ENCODE assay signal across 24 mouse cellular contexts in genomic region chr2:58435507-58435906, GRCm38 (mm10). TPM values are rescaled to one million over a fixed set of nuclear protein-coding genes. Genes with fewer than 3 reads are reported as not detected.
DNase-seq lines count a peak whose midpoint lies in the region; ATAC-seq and TF ChIP-seq lines count a peak whose summit lies in the region.
"Had no signal": no experiment of that assay in that cellular context is flagged by ENCODE, and none has a peak within 500 bp of the region (broad histone marks: within the 10 kb centered on the region; RNA-seq: fewer than 3 reads in every experiment).

No protein-coding gene starts in this region.

- no peaks in the 10 kb centered on the region for H3K9me3 ChIP-seq in heart, embryonic 15.5 days (replicated peaks)
- H3K9me3 ChIP-seq in intestine, embryonic 14.5 days (ENCODE audit: control insufficient read depth, low read length), result no peaks in the 10 kb centered on the region
- H3K9me3 ChIP-seq in intestine, postnatal 0 days (ENCODE audit: control insufficient read depth), result no peaks in the 10 kb centered on the region
- H3K9me3 ChIP-seq in neural tube, embryonic 14.5 days (ENCODE audit: control insufficient read depth, low read length), result no peaks in the 10 kb centered on the region
- H3K9me3 ChIP-seq in kidney, embryonic 14.5 days (ENCODE audit: control insufficient read depth, low read length), result no peaks in the 10 kb centered on the region
- H3K9me3 ChIP-seq: embryonic facial prominence, embryonic 10.5 days; forebrain, embryonic 13.5 days; heart, embryonic 10.5 days; hindbrain, embryonic 10.5 days had no signal

- ATAC-seq in heart, embryonic 15.5 days (replicated peaks; ENCODE audit: insufficient number of reproducible peaks, insufficient read depth, low FRiP score, low read depth), result no peak
- peak; percentile 32; the same call in 1 of the 2 replicates for ATAC-seq in intestine, embryonic 14.5 days (replicated peaks; ENCODE audit: low FRiP score, low TSS enrichment, low read depth)
- peak; percentile 69; the same call in 1 of the 2 replicates for ATAC-seq in intestine, postnatal 0 days
- peak; percentile 57 for ATAC-seq in neural tube, embryonic 14.5 days (ENCODE audit: low read depth)
- ATAC-seq in kidney, embryonic 14.5 days (ENCODE audit: low FRiP score, low TSS enrichment), result no peak
- ATAC-seq: forebrain, embryonic 13.5 days; forebrain, postnatal 0 days had no signal

- no peak overlapping the region for H3K4me3 ChIP-seq in heart, embryonic 15.5 days
- H3K4me3 ChIP-seq in intestine, embryonic 14.5 days (ENCODE audit: low read depth, low read length), result no peak overlapping the region
- no peak overlapping the region for H3K4me3 ChIP-seq in intestine, postnatal 0 days (ENCODE audit: low read depth, low read length)
- no peak overlapping the region for H3K4me3 ChIP-seq in neural tube, embryonic 14.5 days (ENCODE audit: low read depth, low read length)
- no peak overlapping the region for H3K4me3 ChIP-seq in kidney, embryonic 14.5 days (ENCODE audit: low read length)
- H3K4me3 ChIP-seq: embryonic facial prominence, embryonic 10.5 days; forebrain, embryonic 13.5 days; heart, embryonic 10.5 days; hindbrain, embryonic 10.5 days had no signal

- DNase-seq in heart, adult 8-10 months (ENCODE audit: low spot score), result no peak
- peak; percentile 67 for DNase-seq in intestine, embryonic 14.5 days (ENCODE audit: low spot score)
- no peak for DNase-seq in left cerebral cortex, postnatal 4 days
- DNase-seq in adrenal gland, postnatal 4 days (ENCODE audit: low spot score in 2 of 2), result no peak
- DNase-seq: adrenal gland, postnatal 10 days; cerebellum, adult 2 months; cerebellum, postnatal 10 days; forebrain, postnatal 0 days; gastrocnemius, postnatal 25 days had no signal

- peak overlapping the region; percentile 20; the same call in 1 of the 2 replicates for H3K27ac ChIP-seq in heart, embryonic 15.5 days
- H3K27ac ChIP-seq in intestine, embryonic 14.5 days (ENCODE audit: low read depth), result peak overlapping the region; percentile 18; the same call in 1 of the 2 replicates
- H3K27ac ChIP-seq in intestine, postnatal 0 days (ENCODE audit: low read depth, low read length), result peak overlapping the region; percentile 5; the same call in 1 of the 2 replicates
- no peak overlapping the region; the same call in 1 of the 2 replicates for H3K27ac ChIP-seq in neural tube, embryonic 14.5 days (ENCODE audit: low read depth, low read length)
- no peak overlapping the region for H3K27ac ChIP-seq in kidney, embryonic 14.5 days (ENCODE audit: low read depth, low read length)
- H3K27ac ChIP-seq: embryonic facial prominence, embryonic 10.5 days; forebrain, embryonic 13.5 days; heart, embryonic 10.5 days; hindbrain, embryonic 10.5 days; hindbrain, embryonic 14.5 days had no signal

- H3K4me2 ChIP-seq in heart, embryonic 15.5 days, result no peak overlapping the region
- no peak overlapping the region for H3K4me2 ChIP-seq in intestine, embryonic 14.5 days (ENCODE audit: low read length)
- H3K4me2 ChIP-seq in intestine, postnatal 0 days (replicated peaks; ENCODE audit: low read depth), result peak overlapping the region; percentile 51
- H3K4me2 ChIP-seq in neural tube, embryonic 14.5 days (ENCODE audit: low read depth, low read length), result no peak overlapping the region
- no peak overlapping the region for H3K4me2 ChIP-seq in kidney, embryonic 14.5 days (replicated peaks; ENCODE audit: low read depth, low read length)
- H3K4me2 ChIP-seq: forebrain, embryonic 13.5 days; hindbrain, embryonic 14.5 days had no signal

- no peaks in the 10 kb centered on the region for H3K27me3 ChIP-seq in heart, embryonic 15.5 days
- no peaks in the 10 kb centered on the region for H3K27me3 ChIP-seq in intestine, embryonic 14.5 days (replicated peaks; ENCODE audit: control insufficient read depth, insufficient read depth, low read length)
- H3K27me3 ChIP-seq in intestine, postnatal 0 days (replicated peaks; ENCODE audit: control insufficient read depth, insufficient read depth, low read length), result no peaks in the 10 kb centered on the region
- H3K27me3 ChIP-seq in neural tube, embryonic 14.5 days (ENCODE audit: control insufficient read depth, insufficient read depth, low read length), result no peaks in the 10 kb centered on the region
- no peaks in the 10 kb centered on the region for H3K27me3 ChIP-seq in kidney, embryonic 14.5 days (ENCODE audit: control insufficient read depth, insufficient read depth, low read length)
- H3K27me3 ChIP-seq: forebrain, embryonic 13.5 days had no signal

- H3K9ac ChIP-seq in heart, embryonic 15.5 days, result no peak overlapping the region
- H3K9ac ChIP-seq in intestine, embryonic 14.5 days (ENCODE audit: low read length), result no peak overlapping the region
- no peak overlapping the region for H3K9ac ChIP-seq in intestine, postnatal 0 days (ENCODE audit: low read depth, low read length)
- H3K9ac ChIP-seq in neural tube, embryonic 14.5 days (replicated peaks; ENCODE audit: low read depth, low read length), result no peak overlapping the region
- no peak overlapping the region for H3K9ac ChIP-seq in kidney, embryonic 14.5 days (ENCODE audit: low read depth, low read length)
- H3K9ac ChIP-seq: forebrain, embryonic 13.5 days; forebrain, postnatal 0 days; hindbrain, embryonic 14.5 days had no signal

- no peaks in the 10 kb centered on the region for H3K4me1 ChIP-seq in heart, embryonic 15.5 days (replicated peaks)
- H3K4me1 ChIP-seq in intestine, embryonic 14.5 days (replicated peaks; ENCODE audit: control insufficient read depth, insufficient read depth, low read length), result peaks cover 15% of the 10 kb centered on the region
- 0 out of 2 replicates have a peak, but pooled peaks cover 9% of the 10 kb centered on the region for H3K4me1 ChIP-seq in intestine, postnatal 0 days (replicated peaks; ENCODE audit: control insufficient read depth, insufficient read depth, low read length)
- no peaks in the 10 kb centered on the region for H3K4me1 ChIP-seq in neural tube, embryonic 14.5 days (ENCODE audit: control insufficient read depth, insufficient read depth, low read length)
- no peaks in the 10 kb centered on the region for H3K4me1 ChIP-seq in kidney, embryonic 14.5 days (ENCODE audit: control insufficient read depth, insufficient read depth, low read length)
- H3K4me1 ChIP-seq: embryonic facial prominence, embryonic 10.5 days; forebrain, embryonic 13.5 days; hindbrain, embryonic 10.5 days had no signal

- H3K36me3 ChIP-seq in heart, embryonic 15.5 days, result peaks cover 11% of the 10 kb centered on the region
- peaks cover 9% of the 10 kb centered on the region; the same call in 1 of the 2 replicates for H3K36me3 ChIP-seq in intestine, embryonic 14.5 days (ENCODE audit: control insufficient read depth, insufficient read depth, low read length)
- no peaks in the 10 kb centered on the region for H3K36me3 ChIP-seq in intestine, postnatal 0 days (ENCODE audit: control insufficient read depth, insufficient read depth)
- no peaks in the 10 kb centered on the region for H3K36me3 ChIP-seq in neural tube, embryonic 14.5 days (ENCODE audit: control insufficient read depth, insufficient read depth, low read length)
- H3K36me3 ChIP-seq in kidney, embryonic 14.5 days (ENCODE audit: control insufficient read depth, insufficient read depth, low read length), result no peaks in the 10 kb centered on the region

- TF ChIP-seq CTCF in intestine, postnatal 0 days (IDR thresholded peaks at IDR 0.05; ENCODE audit: low read depth), result peak; percentile 32; the same call in 1 of the 2 replicates

- WGBS in heart, embryonic 15.5 days, result 87% methylated on average over 13 of the region's 13 CpGs
- 74% methylated on average over 13 of the region's 13 CpGs for WGBS in intestine, embryonic 14.5 days
- 60% methylated on average over 13 of the region's 13 CpGs for WGBS in intestine, postnatal 0 days
- WGBS in neural tube, embryonic 14.5 days, result 73% methylated on average over 13 of the region's 13 CpGs
- WGBS in kidney, embryonic 14.5 days, result 89% methylated on average over 13 of the region's 13 CpGs

- intact Hi-C loops in left cerebral cortex, postnatal 4 days (cut with DNase I), result no loop called here

RNA-seq across cellular contexts. Expression of gene Gm17409, which starts 34.4 kb away (rescaled TPM):
- polyA plus RNA-seq in heart, embryonic 15.5 days (2015; fragmentation: Nextera tagmentation; extraction: Ambion mirVana), result not detected in 2 replicates
- not detected for total RNA-seq in heart, adult 8-10 months (2022)
- 0.19 TPM in 1 of 2 replicates, not detected in the other for polyA plus RNA-seq in intestine, embryonic 14.5 days (2014; fragmentation: Nextera tagmentation; extraction: Ambion mirVana)
- not detected in 2 replicates for polyA plus RNA-seq in intestine, postnatal 0 days (2015; fragmentation: Nextera tagmentation; extraction: Ambion mirVana)
- 0.21 TPM in 1 of 2 replicates, not detected in the other for polyA plus RNA-seq in neural tube, embryonic 14.5 days (2014; fragmentation: Nextera tagmentation; extraction: Ambion mirVana)
- total RNA-seq in left cerebral cortex, postnatal 4 days (2021), result not detected
- 0.20 TPM in 1 of 2 replicates, not detected in the other for polyA plus RNA-seq in kidney, embryonic 14.5 days (2014; fragmentation: Nextera tagmentation; extraction: Ambion mirVana)
- total RNA-seq in adrenal gland, postnatal 4 days (2021), result not detected
- total RNA-seq: adrenal gland, postnatal 10 days; forebrain, postnatal 0 days; gastrocnemius, adult 18-20 months; gastrocnemius, postnatal 25 days; granulocyte monocyte progenitor cell, adult 5-6 weeks; heart, postnatal 25 days; MEL had no signal
- polyA plus RNA-seq: cerebellum, adult 2 months; embryonic facial prominence, embryonic 10.5 days; embryonic facial prominence, embryonic 14.5 days; forebrain, embryonic 13.5 days; forebrain, postnatal 0 days; heart, embryonic 10.5 days; heart, embryonic 16.5 days; hindbrain, embryonic 10.5 days; hindbrain, embryonic 14.5 days had no signal

Comparison
In these comparisons a context has a peak if more than half of its experiments do, and no peak if none do; other contexts are left out.
1. ATAC-seq: peak in intestine, embryonic 14.5 days (single experiment), intestine, postnatal 0 days (single experiment) and neural tube, embryonic 14.5 days (single experiment); none in heart, embryonic 15.5 days (single experiment) and kidney, embryonic 14.5 days (single experiment).
2. H3K27ac ChIP-seq: peak in heart, embryonic 15.5 days (single experiment), intestine, embryonic 14.5 days (single experiment) and intestine, postnatal 0 days (single experiment); none in neural tube, embryonic 14.5 days (single experiment) and kidney, embryonic 14.5 days (single experiment).